ENCODE assay signal across 8 mouse cellular contexts in the genomic region with DNA sequence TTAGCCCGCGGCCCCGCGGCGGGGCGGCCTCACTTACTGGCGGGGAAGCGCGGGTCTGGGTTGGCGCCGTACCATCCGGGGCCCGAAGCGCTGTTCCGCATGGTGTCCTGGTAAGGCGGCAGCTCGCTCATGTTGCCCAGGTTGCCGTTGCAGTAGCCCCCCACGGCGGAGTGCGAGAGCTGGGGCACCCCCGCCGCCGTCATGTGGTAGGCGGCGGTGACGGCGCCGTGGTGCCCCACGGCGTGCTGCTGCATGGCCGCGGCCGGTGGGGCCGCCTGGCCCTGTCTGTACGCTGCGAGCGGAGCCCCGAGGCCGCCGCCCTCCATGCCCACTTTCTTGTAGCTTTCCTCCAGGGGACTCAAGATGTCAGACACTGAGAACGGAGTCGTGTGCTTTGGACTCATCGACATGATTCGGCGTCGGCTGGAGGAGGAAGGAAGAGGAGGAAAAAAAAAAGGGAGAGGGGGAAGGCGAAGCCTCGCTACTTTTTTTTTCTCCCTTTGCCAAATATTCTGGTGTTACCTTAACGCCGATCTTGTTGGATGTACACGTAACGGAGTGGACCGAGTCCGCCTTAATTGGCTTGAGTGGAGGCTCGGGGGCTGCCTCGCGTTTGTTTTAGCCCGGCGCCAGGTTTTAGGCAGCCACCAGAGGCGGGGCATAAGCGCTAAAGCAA. TPM values are rescaled to one million over a fixed set of nuclear protein-coding genes. Genes with fewer than 3 reads are reported as not detected.
DNase-seq lines count a peak whose midpoint lies in the region; ATAC-seq and TF ChIP-seq lines count a peak whose summit lies in the region.

No protein-coding gene starts in this region.

- peak overlapping the region; percentile 46 for H3K4me2 ChIP-seq in limb, embryonic 14.5 days (replicated peaks; ENCODE audit: low read depth, low read length, severe bottlenecking)
- H3K4me2 ChIP-seq in midbrain, embryonic 16.5 days (ENCODE audit: low read length): peak overlapping the region; percentile 34

- H3K4me3 ChIP-seq in embryonic fibroblast, embryonic 13.5 days (ENCODE audit: insufficient read depth, low read length): 0 out of 2 replicates have a peak overlapping the region, but pooled peaks have one; percentile 0
- H3K4me3 ChIP-seq in limb, embryonic 14.5 days (replicated peaks; ENCODE audit: low read length): peak overlapping the region; percentile 28
- H3K4me3 ChIP-seq in midbrain, embryonic 16.5 days (ENCODE audit: low read depth, low read length): peak overlapping the region; percentile 34

- under 1% methylated on average over 48 of the region's 62 CpGs for WGBS in limb, embryonic 14.5 days
- WGBS in midbrain, embryonic 16.5 days: under 1% methylated on average over 62 of the region's 62 CpGs

- H3K9ac ChIP-seq in limb, embryonic 14.5 days (ENCODE audit: low read depth, low read length, severe bottlenecking): no peak overlapping the region
- 0 out of 2 replicates have a peak overlapping the region, but pooled peaks have one; percentile 21 for H3K9ac ChIP-seq in midbrain, embryonic 16.5 days (ENCODE audit: low read depth, low read length)

- H3K4me1 ChIP-seq in embryonic fibroblast, embryonic 13.5 days (ENCODE audit: control insufficient read depth, insufficient read depth, low read length): no peaks in the 10 kb centered on the region
- 0 out of 2 replicates have a peak, but pooled peaks cover 5% of the 10 kb centered on the region for H3K4me1 ChIP-seq in limb, embryonic 14.5 days (ENCODE audit: control insufficient read depth, insufficient read depth, low read length)
- H3K4me1 ChIP-seq in midbrain, embryonic 16.5 days (ENCODE audit: control insufficient read depth, insufficient read depth, low read length): peaks cover 14% of the 10 kb centered on the region; the same call in 1 of the 2 replicates

- ATAC-seq in limb, embryonic 14.5 days (ENCODE audit: low FRiP score, low read depth): no peak
- no peak for ATAC-seq in midbrain, embryonic 16.5 days

- no peak for TF ChIP-seq CTCF in embryonic fibroblast, embryonic 13.5 days (IDR thresholded peaks at IDR 0.05; ENCODE audit: borderline replicate concordance, insufficient read depth, low read length)

- TF ChIP-seq POLR2A in embryonic fibroblast, embryonic 13.5 days (IDR thresholded peaks at IDR 0.05; ENCODE audit: low read depth, low read length): no peak
- no peak for TF ChIP-seq POLR2A in limb, embryonic 14.5 days (IDR thresholded peaks at IDR 0.05; ENCODE audit: borderline replicate concordance, extremely low read depth, insufficient read depth, insufficient read length)

- peaks cover 96% of the 10 kb centered on the region for H3K27me3 ChIP-seq in limb, embryonic 14.5 days (ENCODE audit: control insufficient read depth, insufficient read depth, low read length)
- peaks cover 52% of the 10 kb centered on the region for H3K27me3 ChIP-seq in midbrain, embryonic 16.5 days (ENCODE audit: control insufficient read depth, insufficient read depth, low read depth, low read length)

- DNase-seq in embryo, embryonic 10.5 days (ENCODE audit: low spot score): peak; percentile 63
- DNase-seq in embryo, embryonic 10 days (ENCODE audit: low spot score): no peak
- no peak for DNase-seq in limb, embryonic 14.5 days (ENCODE audit: low spot score)
- DNase-seq in right cerebral cortex, postnatal 14 days: no peak
- no peak for DNase-seq in frontal cortex, postnatal 25 days (ENCODE audit: low spot score in 2 of 2)
- no peak for DNase-seq in gastrocnemius, adult 8-10 months (ENCODE audit: low spot score in 2 of 2)

- H3K9me3 ChIP-seq in limb, embryonic 14.5 days (ENCODE audit: control insufficient read depth, low read length): no peaks in the 10 kb centered on the region
- H3K9me3 ChIP-seq in midbrain, embryonic 16.5 days (replicated peaks; ENCODE audit: control insufficient read depth, low read length, poor library complexity, severe bottlenecking): no peaks in the 10 kb centered on the region

- no peak overlapping the region for H3K27ac ChIP-seq in embryonic fibroblast, embryonic 13.5 days (ENCODE audit: insufficient read depth, low read length)
- no peak overlapping the region for H3K27ac ChIP-seq in limb, embryonic 14.5 days (replicated peaks; ENCODE audit: low read depth, low read length)
- H3K27ac ChIP-seq in midbrain, embryonic 16.5 days (ENCODE audit: low read length): peak overlapping the region; percentile 64

- no peaks in the 10 kb centered on the region for H3K36me3 ChIP-seq in limb, embryonic 14.5 days (ENCODE audit: control insufficient read depth, insufficient read depth, low read length)
- no peaks in the 10 kb centered on the region for H3K36me3 ChIP-seq in midbrain, embryonic 16.5 days (ENCODE audit: control insufficient read depth, insufficient read depth, low read length)

RNA-seq across cellular contexts. Expression of gene Nkx2-1, which starts 1.9 kb away (rescaled TPM):
- not detected in 2 replicates for polyA plus RNA-seq in embryonic fibroblast, embryonic 13.5 days (2011; ENCODE audit: insufficient read length, low read depth, missing spikeins)
- polyA plus RNA-seq in limb, embryonic 14.5 days (2012; rRNA removed): 0.20 TPM in 1 of 2 replicates, not detected in the other
- polyA plus RNA-seq in limb, embryonic 14.5 days (2014; fragmentation: Nextera tagmentation; extraction: Ambion mirVana): not detected in 2 replicates
- polyA plus RNA-seq in midbrain, embryonic 16.5 days (2015; fragmentation: Nextera tagmentation; extraction: Ambion mirVana): 3.2 and 5.7 TPM in 2 replicates
- total RNA-seq in gastrocnemius, adult 8-10 months (2022): not detected
